ENCODE assay signal across 9 mouse cellular contexts in the genomic region with DNA sequence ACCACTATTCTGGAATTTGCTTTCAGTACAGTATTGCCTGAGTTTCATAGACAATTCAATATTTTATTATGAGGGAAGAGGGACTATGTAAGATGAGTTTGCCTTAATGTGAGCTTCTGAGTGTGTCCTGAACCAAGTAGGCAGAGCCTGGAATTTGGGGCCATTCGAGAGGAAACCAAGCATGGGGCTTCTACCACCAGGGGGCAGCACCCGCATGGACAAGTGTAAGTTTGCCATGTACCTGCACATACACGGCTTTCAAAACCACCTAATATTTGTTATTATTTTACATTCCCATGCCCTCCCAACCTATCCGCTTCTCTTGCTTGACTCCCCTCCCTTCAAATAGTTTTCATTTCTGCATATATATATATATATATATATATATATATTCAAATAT. TPM values are rescaled to one million over a fixed set of nuclear protein-coding genes. Genes with fewer than 3 reads are reported as not detected.
DNase-seq lines count a peak whose midpoint lies in the region; ATAC-seq lines count a peak whose summit lies in the region.
"Had no signal": no experiment of that assay in that cellular context is flagged by ENCODE, and none has a peak within 500 bp of the region (broad histone marks: within the 10 kb centered on the region; RNA-seq: fewer than 3 reads in every experiment).

No protein-coding gene starts in this region.

- H3K36me3 ChIP-seq in liver, embryonic 12.5 days: no peaks in the 10 kb centered on the region
- H3K36me3 ChIP-seq: embryonic facial prominence, embryonic 12.5 days had no signal

- no peaks in the 10 kb centered on the region for H3K9me3 ChIP-seq in liver, embryonic 12.5 days (replicated peaks)
- H3K9me3 ChIP-seq: embryonic facial prominence, embryonic 12.5 days had no signal

- 6% methylated on average over 4 of the region's 4 CpGs for WGBS in liver, embryonic 12.5 days (ENCODE audit: insufficient replicate concordance)

- no peaks in the 10 kb centered on the region for H3K27me3 ChIP-seq in liver, embryonic 12.5 days (replicated peaks)
- H3K27me3 ChIP-seq: embryonic facial prominence, embryonic 12.5 days had no signal

- H3K4me2 ChIP-seq in liver, embryonic 12.5 days: no peak overlapping the region
- H3K4me2 ChIP-seq: embryonic facial prominence, embryonic 12.5 days had no signal

- no peak for ATAC-seq in liver, embryonic 12.5 days

- no peak overlapping the region for H3K9ac ChIP-seq in liver, embryonic 12.5 days
- H3K9ac ChIP-seq: embryonic facial prominence, embryonic 12.5 days had no signal

- no peak overlapping the region for H3K4me3 ChIP-seq in liver, embryonic 12.5 days
- H3K4me3 ChIP-seq: embryonic facial prominence, embryonic 12.5 days had no signal

- peak; percentile 85 for DNase-seq in liver
- DNase-seq in cerebellum, postnatal 10 days: peak; percentile 94 to 97
- DNase-seq in gastrocnemius, adult 8-10 months (ENCODE audit: low spot score in 2 of 2): peak; percentile 49 to 63
- peak; percentile 83 to 97 for DNase-seq in kidney, postnatal 36 days
- peak; percentile 69 to 74 for DNase-seq in lung, adult 18-20 months
- DNase-seq in retina, embryonic 14.5 days (ENCODE audit: low spot score): peak; percentile 86
- DNase-seq in thymus, postnatal 14 days: peak; percentile 83

- no peak overlapping the region for H3K27ac ChIP-seq in liver, embryonic 12.5 days
- H3K27ac ChIP-seq: embryonic facial prominence, embryonic 12.5 days had no signal

- peaks cover 27% of the 10 kb centered on the region for H3K4me1 ChIP-seq in liver, embryonic 12.5 days
- H3K4me1 ChIP-seq: embryonic facial prominence, embryonic 12.5 days had no signal

RNA-seq across cellular contexts. Expression of a gene that starts 4.8 kb away (rescaled TPM):
- polyA plus RNA-seq in liver, embryonic 12.5 days (2016; fragmentation: Nextera tagmentation; extraction: Ambion mirVana): 0.81 and 0.87 TPM in 2 replicates
- not detected for total RNA-seq in gastrocnemius, adult 8-10 months (2022)
- polyA plus RNA-seq: embryonic facial prominence, embryonic 12.5 days had no signal

RNA-seq across cellular contexts. Expression of a gene that starts 34.7 kb away (rescaled TPM):
- polyA plus RNA-seq in liver, embryonic 12.5 days (2016; fragmentation: Nextera tagmentation; extraction: Ambion mirVana): 4.1 and 4.4 TPM in 2 replicates
- total RNA-seq in gastrocnemius, adult 8-10 months (2022): 10 to 100 TPM in 1 of 4 experiments, 1 to 10 TPM in 3; 7.4 to 11.5 (median 9.2) TPM
